Mouse (Mus musculus) sigmoid colon, adult 10 weeks (tissue): ENCODE results near the gene Gm21962. TPM values are rescaled to one million over a fixed set of nuclear protein-coding genes. Genes with fewer than 3 reads are reported as not detected.

ENCODE experiments used
- polyA plus RNA-seq: library from polyadenylated mRNA; stranded (reverse); fragments of 350-450 nt; fragmentation: Illumina TruSeq; extraction: RNeasy Lipid Tissue Mini Kit (QIAGEN cat#74804); gene quantifications from one replicate; pipeline ENCODE4 v1.2.3, GENCODE M21; 2014; ENCODE audit warnings: low read depth, low replicate concordance

The Gm21962 gene
- polyA plus RNA-seq = not detected

DNA sequence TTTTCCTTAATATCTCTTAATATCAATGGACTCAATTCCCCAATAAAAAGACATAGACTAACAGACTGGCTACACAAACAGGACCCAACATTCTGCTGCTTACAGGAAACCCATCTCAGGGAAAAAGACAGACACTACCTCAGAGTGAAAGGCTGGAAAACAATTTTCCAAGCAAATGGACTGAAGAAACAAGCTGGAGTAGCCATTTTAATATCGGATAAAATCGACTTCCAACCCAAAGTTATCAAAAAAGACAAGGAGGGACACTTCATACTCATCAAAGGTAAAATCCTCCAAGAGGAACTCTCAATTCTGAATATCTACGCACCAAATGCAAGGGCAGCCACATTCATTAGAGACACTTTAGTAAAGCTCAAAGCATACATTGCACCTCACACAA lies at the start of gene Gm21962:
Gene Gm21962 (plus strand): TSS at position 301 of the 400 bp plus-strand sequence.

Other genes with a start within 250 kb of the Gm21962 start
- gene Ddit4l, start 49.9 kb upstream of the Gm21962 start, polyA plus RNA-seq = 3.0 TPM
- 528 TPM for gene H2afz, start 193.0 kb downstream of the Gm21962 start, polyA plus RNA-seq
- 32.0 TPM for gene Dnajb14, start 196.2 kb downstream of the Gm21962 start, polyA plus RNA-seq
- 79.6 TPM for gene Lamtor3, start 247.0 kb downstream of the Gm21962 start, polyA plus RNA-seq